Mouse (Mus musculus): ENCODE data around the gene Cyp2c55. TPM values are rescaled to one million over a fixed set of nuclear protein-coding genes. Genes with fewer than 3 reads are reported as not detected.

Cyp2c55 gene
- polyA plus RNA-seq (2012; rRNA removed; ENCODE audit: low replicate concordance) = 0.08 TPM in 1 of 2 replicates, not detected in the other

GRCm38 (mm10) chr19:39006715-39007114, at the start of gene Cyp2c55:
Gene Cyp2c55, plus strand, starts transcription at chr19:39007019.

GRCm38 (mm10) chr19:39060719-39061118, 53.9 kb downstream of the Cyp2c55 start, which contains the start of gene Cyp2c65:
Gene Cyp2c65, plus strand, starts transcription at chr19:39061015.

Other genes starting within 250 kb of the Cyp2c55 start
- 1.9 and 4.5 TPM in 2 replicates for gene Noc3l, start 187.8 kb upstream of the Cyp2c55 start, polyA plus RNA-seq (2012; rRNA removed; ENCODE audit: low replicate concordance)
- gene Tbc1d12, start 170.4 kb upstream of the Cyp2c55 start, polyA plus RNA-seq (2012; rRNA removed; ENCODE audit: low replicate concordance) = 2.3 and 6.0 TPM in 2 replicates
- gene Hells, start 76.1 kb upstream of the Cyp2c55 start, polyA plus RNA-seq (2012; rRNA removed; ENCODE audit: low replicate concordance) = 0.42 and 1.1 TPM in 2 replicates
- gene Cyp2c65, start 54.0 kb downstream of the Cyp2c55 start, polyA plus RNA-seq (2012; rRNA removed; ENCODE audit: low replicate concordance) = not detected in 2 replicates
- not detected in 2 replicates for gene Cyp2c66, start 106.9 kb downstream of the Cyp2c55 start, polyA plus RNA-seq (2012; rRNA removed; ENCODE audit: low replicate concordance)